Mouse (Mus musculus) embryonic facial prominence, embryonic 11.5 days (tissue): ENCODE data around the gene Slco3a1. TPM values are rescaled to one million over a fixed set of nuclear protein-coding genes. Genes with fewer than 3 reads are reported as not detected.
A peak's percentile ranks its signal among the peaks of the same experiment; 100 is the strongest.

Source experiments
- ATAC-seq: fragments of 200-750 bp; cut with Nextera tagmentation; replicated peaks from 2 replicates; pipeline ENCODE4 v1.8.0; 2017; ENCODE audit warnings: low read depth; ENCODE audit not compliant: insufficient number of reproducible peaks, low FRiP score, low TSS enrichment
- DNase-seq: peaks from one replicate; pipeline ENCODE4 v3.0.0-alpha.2; 2015; ENCODE audit warnings: low spot score
- H3K27ac ChIP-seq: fragments of 300-500 bp; sonication (generic); replicated peaks from 2 replicates; pipeline ENCODE4 v1.5.1; 2014; ENCODE audit warnings: mild to moderate bottlenecking, low read depth, low read length, control low read depth
- H3K27me3 ChIP-seq: fragments of 300-500 bp; sonication (generic); 2 replicates; pipeline ENCODE4 v1.6.1; 2014; ENCODE audit warnings: mild to moderate bottlenecking, low read length, moderate library complexity, mixed read lengths; ENCODE audit not compliant: control insufficient read depth, insufficient read depth
- H3K36me3 ChIP-seq: fragments of 300-500 bp; sonication (generic); replicated peaks from 2 replicates; pipeline ENCODE4 v1.6.1; 2014; ENCODE audit warnings: low read depth, mild to moderate bottlenecking, low read length, moderate library complexity, mixed read lengths; ENCODE audit not compliant: control insufficient read depth, insufficient read depth
- H3K4me1 ChIP-seq: fragments of 300-500 bp; sonication (generic); 2 replicates; pipeline ENCODE4 v1.6.1; 2014; ENCODE audit warnings: low read length, mixed read lengths; ENCODE audit not compliant: control insufficient read depth, insufficient read depth
- H3K4me2 ChIP-seq: fragments of 300-500 bp; sonication (generic); 2 replicates; pipeline ENCODE4 v1.6.1; 2014; ENCODE audit warnings: low read depth, mild to moderate bottlenecking, control low read depth, low read length, moderate library complexity
- H3K4me3 ChIP-seq: fragments of 300-500 bp; sonication (generic); 2 replicates; pipeline ENCODE4 v1.5.1; 2014; ENCODE audit warnings: low read depth, low read length, control low read depth
- H3K9ac ChIP-seq: fragments of 300-500 bp; sonication (generic); replicated peaks from 2 replicates; pipeline ENCODE4 v1.6.1; 2014; ENCODE audit warnings: mild to moderate bottlenecking, control low read depth, low read length
- H3K9me3 ChIP-seq: fragments of 300-500 bp; sonication (generic); replicated peaks from 2 replicates; pipeline ENCODE4 v1.6.1; 2016; ENCODE audit warnings: mild to moderate bottlenecking, low read length, inconsistent platforms, mixed read lengths; ENCODE audit not compliant: control insufficient read depth
- WGBS: fragments of 180-500 bp; shearing (Covaris S2); extraction: QIAGEN DNeasy Blood & Tissue Kit; methylation state at CpG from one replicate; pipeline ENCODE4 v1.1.7; 2014; 5-methylcytosine and 5-hydroxymethylcytosine counted together
- polyA plus RNA-seq: library from polyadenylated mRNA; unstranded; fragments of >200 nt; fragmentation: Nextera tagmentation; extraction: Ambion mirVana; gene quantifications from 2 replicates; pipeline ENCODE4 v1.2.1, GENCODE M21; 2014

The Slco3a1 gene
- 6.6 and 6.7 TPM in 2 replicates for polyA plus RNA-seq

GRCm38 (mm10) chr7:74554608-74555311, at the start of gene Slco3a1:
Gene Slco3a1, minus strand, starts transcription at chr7:74554780.
- no peaks in the 10 kb centered on the region for H3K27me3 ChIP-seq
- H3K4me1 ChIP-seq, result no peaks in the 10 kb centered on the region; the same call in 1 of the 2 replicates
- DNase-seq (peak; percentile 79), ATAC-seq (peak; percentile 83)
- H3K9me3 ChIP-seq, result no peaks in the 10 kb centered on the region
- peak within 1 kb of the TSS; percentile 98 for H3K4me2 ChIP-seq
- H3K36me3 ChIP-seq, result no peaks in the 10 kb centered on the region
- WGBS, result 1% methylated on average over 53 of the region's 66 CpGs
- H3K4me3 ChIP-seq, result peak within 1 kb of the TSS; percentile 77
- peak within 1 kb of the TSS; percentile 74 for H3K9ac ChIP-seq
- peak within 1 kb of the TSS; percentile 62; the same call in 1 of the 2 replicates for H3K27ac ChIP-seq

- Histone ChIP-seq H3K9me3 (no peaks in the 10 kb centered on the region), H3K4me1 (no peaks in the 10 kb centered on the region), H3K36me3 (no peaks in the 10 kb centered on the region), H3K27ac (no peak overlapping the region), H3K9ac (no peak overlapping the region), H3K4me3 (no peak overlapping the region), H3K27me3 (no peaks in the 10 kb centered on the region), H3K4me2 (no peak overlapping the region)
- DNase-seq (no peak), ATAC-seq (no peak)
- WGBS, result 95% methylated on average over 5 of the region's 5 CpGs
These were observed 46.4 kb upstream of the Slco3a1 start for GRCm38 (mm10) chr7:74600996-74601395.

- Histone ChIP-seq H3K27ac (no peak overlapping the region), H3K4me2 (no peak overlapping the region), H3K27me3 (no peaks in the 10 kb centered on the region), H3K9ac (no peak overlapping the region), H3K36me3 (no peaks in the 10 kb centered on the region), H3K4me1 (no peaks in the 10 kb centered on the region), H3K9me3 (no peaks in the 10 kb centered on the region), H3K4me3 (no peak overlapping the region)
- DNase-seq (no peak), ATAC-seq (no peak)
- WGBS, result 76% methylated on average over 1 of the region's 1 CpGs
These were observed 24.8 kb upstream of the Slco3a1 start for GRCm38 (mm10) chr7:74579411-74579810.

- Histone ChIP-seq H3K4me3 (no peak overlapping the region), H3K27ac (no peak overlapping the region), H3K4me2 (no peak overlapping the region), H3K9me3 (no peaks in the 10 kb centered on the region), H3K4me1 (no peaks in the 10 kb centered on the region), H3K36me3 (no peaks in the 10 kb centered on the region), H3K27me3 (no peaks in the 10 kb centered on the region), H3K9ac (no peak overlapping the region)
- WGBS, result 72% methylated on average over 3 of the region's 3 CpGs
- ATAC-seq (no peak), DNase-seq (no peak)
These were observed 21.1 kb upstream of the Slco3a1 start for GRCm38 (mm10) chr7:74575678-74576077.

GRCm38 (mm10) chr7:74555416-74555815, 836 bp upstream of the Slco3a1 start:
- ATAC-seq (peak; percentile 50; the same call in 1 of the 2 replicates), DNase-seq (peak; percentile 76)
- Histone ChIP-seq H3K4me1 (no peaks in the 10 kb centered on the region; the same call in 1 of the 2 replicates), H3K36me3 (no peaks in the 10 kb centered on the region), H3K9ac (peak overlapping the region; percentile 74), H3K4me2 (peak overlapping the region; percentile 98), H3K27me3 (no peaks in the 10 kb centered on the region), H3K9me3 (no peaks in the 10 kb centered on the region), H3K4me3 (peak overlapping the region; percentile 77), H3K27ac (no peak overlapping the region)
- 8% methylated on average over 6 of the region's 6 CpGs for WGBS

- no peaks in the 10 kb centered on the region for H3K27me3 ChIP-seq
- peak; percentile 58; the same call in 1 of the 2 replicates for ATAC-seq
- peak; percentile 56 for DNase-seq
- H3K4me1 ChIP-seq, result no peaks in the 10 kb centered on the region; the same call in 1 of the 2 replicates
- no peaks in the 10 kb centered on the region for H3K9me3 ChIP-seq
- peak overlapping the region; percentile 77 for H3K4me3 ChIP-seq
- under 1% methylated on average over 44 of the region's 46 CpGs for WGBS
- H3K27ac ChIP-seq, result peak overlapping the region; percentile 62; the same call in 1 of the 2 replicates
- H3K4me2 ChIP-seq, result peak overlapping the region; percentile 98
- H3K36me3 ChIP-seq, result no peaks in the 10 kb centered on the region
- H3K9ac ChIP-seq, result peak overlapping the region; percentile 74
These were observed 479 bp downstream of the Slco3a1 start for GRCm38 (mm10) chr7:74554041-74554561.

- peak; percentile 57 for DNase-seq
These were observed 1.4 kb downstream of the Slco3a1 start for GRCm38 (mm10) chr7:74553111-74553650.

GRCm38 (mm10) chr7:74552546-74552945, 2.0 kb downstream of the Slco3a1 start:
- WGBS, result 64% methylated on average over 4 of the region's 4 CpGs
- Histone ChIP-seq H3K9me3 (no peaks in the 10 kb centered on the region), H3K4me3 (no peak overlapping the region), H3K27ac (no peak overlapping the region), H3K9ac (no peak overlapping the region), H3K4me2 (no peak overlapping the region), H3K27me3 (no peaks in the 10 kb centered on the region), H3K36me3 (no peaks in the 10 kb centered on the region), H3K4me1 (no peaks in the 10 kb centered on the region; the same call in 1 of the 2 replicates)
- DNase-seq (no peak), ATAC-seq (no peak)

More at GRCm38 (mm10) chr7:74553111-74553650, 1.4 kb downstream of the Slco3a1 start:
- WGBS, result 37% methylated on average over 8 of the region's 8 CpGs
- H3K36me3 ChIP-seq, result no peaks in the 10 kb centered on the region
- H3K4me1 ChIP-seq, result no peaks in the 10 kb centered on the region; the same call in 1 of the 2 replicates
- no peak overlapping the region for H3K9ac ChIP-seq
- no peaks in the 10 kb centered on the region for H3K27me3 ChIP-seq
- H3K27ac ChIP-seq, result no peak overlapping the region
- H3K4me2 ChIP-seq, result peak overlapping the region; percentile 98
- peak overlapping the region; percentile 77 for H3K4me3 ChIP-seq
- ATAC-seq, result no peak
- no peaks in the 10 kb centered on the region for H3K9me3 ChIP-seq
